Mouse (Mus musculus) liver (tissue): ENCODE data around the gene Col24a1.

Source experiments
- DNase-seq: peaks from one replicate; pipeline ENCODE4 v3.0.0-alpha.2; 2020; ENCODE audit warnings: mixed read lengths

Col24a1 gene

GRCm38 (mm10) chr3:145575340-145575739 lies 283.1 kb downstream of the Col24a1 start:
- no peak for DNase-seq

GRCm38 (mm10) chr3:145575743-145576481 lies 283.6 kb downstream of the Col24a1 start, which contains the start of gene Znhit6:
Znhit6 (plus strand) TSS chr3:145576205.
- peak; percentile 93 for DNase-seq

DNA sequence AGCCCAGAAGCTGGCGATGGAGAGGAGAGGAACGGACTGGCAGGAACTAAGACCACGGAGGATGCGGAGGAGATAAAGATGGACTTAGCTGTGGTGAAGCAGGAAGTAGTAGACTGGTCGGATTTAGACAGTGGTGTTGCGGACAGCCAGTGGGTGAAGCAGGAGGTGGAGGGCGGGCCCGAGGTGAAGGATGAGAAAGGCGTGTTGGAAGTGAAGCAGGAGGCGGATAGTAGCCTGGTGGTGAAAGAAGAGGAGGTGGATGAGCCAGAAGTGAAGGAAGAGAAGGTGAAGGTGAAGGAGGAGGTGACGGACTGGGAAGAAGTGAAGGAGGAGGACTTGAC lies 284.2 kb downstream of the Col24a1 start:
- DNase-seq, result peak; percentile 55

DNA sequence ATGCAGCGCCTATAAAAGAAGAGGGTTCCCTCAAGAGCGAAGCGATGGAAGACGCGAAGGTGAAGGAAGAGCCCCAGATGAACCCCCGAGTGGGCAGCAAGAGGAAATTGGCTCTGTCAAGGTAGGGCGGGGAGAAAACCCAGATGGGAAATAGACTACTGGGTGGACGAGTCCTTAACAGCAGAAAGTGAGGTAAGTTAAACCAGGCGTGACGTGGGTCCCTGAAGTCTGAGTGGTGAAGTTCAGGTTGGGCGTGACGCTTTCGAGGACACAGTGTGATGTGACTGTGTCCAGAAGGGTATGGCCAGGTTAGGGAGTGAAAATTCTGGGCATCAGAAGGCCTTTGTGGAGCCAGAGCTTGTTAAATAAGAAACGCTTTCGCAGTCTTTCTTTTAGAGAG lies 284.6 kb downstream of the Col24a1 start:
- DNase-seq, result no peak

- DNase-seq, result no peak
Measured at GRCm38 (mm10) chr3:145583043-145583442, 290.8 kb downstream of the Col24a1 start.

DNA sequence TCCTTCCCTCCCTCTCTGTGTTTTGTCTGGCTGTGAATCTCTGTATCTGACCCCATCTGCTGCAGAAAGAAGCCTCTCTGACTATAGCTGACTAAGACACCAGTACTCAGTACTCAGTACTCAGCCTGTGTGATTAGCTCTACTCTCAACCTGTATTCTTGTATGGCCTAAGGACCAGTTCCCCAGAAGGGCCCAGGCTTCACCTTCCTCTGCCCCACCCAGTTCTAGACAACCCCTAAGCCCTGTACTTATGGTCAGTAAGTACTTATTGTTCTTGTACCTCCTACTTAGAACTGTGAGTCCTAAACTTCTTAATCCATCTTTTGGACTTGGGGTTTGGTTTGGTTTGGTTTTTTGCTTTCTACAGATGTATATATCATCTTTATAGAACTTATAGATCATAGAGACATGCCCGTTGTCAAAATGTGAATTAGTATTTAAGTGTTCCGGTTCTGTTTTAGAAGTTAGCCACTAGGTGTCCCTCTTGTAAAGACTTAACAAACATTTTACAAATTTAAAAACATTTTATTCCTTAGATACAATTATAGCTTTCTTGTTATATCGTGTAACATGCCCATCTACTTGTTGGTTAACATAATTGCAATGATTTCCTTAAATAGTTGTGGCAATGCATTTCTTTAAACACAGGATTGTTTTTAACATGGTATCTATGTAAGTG lies 291.4 kb downstream of the Col24a1 start:
- DNase-seq, result no peak

DNA sequence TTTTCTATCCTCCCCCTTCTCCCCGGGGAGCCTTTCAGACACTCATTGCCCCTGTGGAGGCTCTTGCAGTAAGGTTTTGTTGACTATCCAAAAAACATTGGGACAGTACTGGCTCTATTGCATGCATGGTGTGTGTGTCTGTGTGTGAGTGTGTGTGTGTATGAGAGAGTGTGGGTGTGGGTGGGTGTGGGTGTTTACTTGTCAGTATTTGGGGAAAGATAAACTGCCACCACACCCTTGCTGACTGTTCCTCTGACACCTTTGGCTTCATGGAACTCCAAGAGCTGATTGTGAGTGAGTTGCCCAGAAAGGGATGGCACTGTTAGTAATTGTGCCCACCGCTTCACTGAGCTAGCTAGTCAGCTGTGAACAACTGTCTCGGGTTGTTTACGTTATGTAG lies 298.3 kb downstream of the Col24a1 start:
- peak; percentile 75 for DNase-seq

- no peak for DNase-seq
Measured at GRCm38 (mm10) chr3:145591841-145592542, 299.7 kb downstream of the Col24a1 start.

DNA sequence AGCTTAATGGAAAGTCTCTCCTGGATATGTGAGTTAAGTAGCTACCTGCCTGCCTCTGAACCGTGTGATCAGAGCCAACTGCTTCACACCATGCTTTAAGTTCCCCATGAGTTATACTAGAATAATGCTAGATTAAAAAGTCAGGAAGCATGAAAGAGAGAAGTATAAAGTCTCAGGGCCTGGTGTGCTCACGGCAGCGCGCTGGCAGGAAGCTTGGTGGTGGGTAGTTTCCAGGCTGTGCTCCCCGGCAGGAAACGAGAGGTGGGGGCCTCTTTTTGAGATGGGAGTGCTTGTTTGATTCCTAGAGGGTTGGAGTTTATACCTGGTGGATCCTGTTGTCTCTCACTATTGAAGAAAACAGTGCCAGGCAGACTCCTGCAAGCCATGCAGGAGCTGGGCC lies 303.1 kb downstream of the Col24a1 start:
- DNase-seq, result no peak

DNA sequence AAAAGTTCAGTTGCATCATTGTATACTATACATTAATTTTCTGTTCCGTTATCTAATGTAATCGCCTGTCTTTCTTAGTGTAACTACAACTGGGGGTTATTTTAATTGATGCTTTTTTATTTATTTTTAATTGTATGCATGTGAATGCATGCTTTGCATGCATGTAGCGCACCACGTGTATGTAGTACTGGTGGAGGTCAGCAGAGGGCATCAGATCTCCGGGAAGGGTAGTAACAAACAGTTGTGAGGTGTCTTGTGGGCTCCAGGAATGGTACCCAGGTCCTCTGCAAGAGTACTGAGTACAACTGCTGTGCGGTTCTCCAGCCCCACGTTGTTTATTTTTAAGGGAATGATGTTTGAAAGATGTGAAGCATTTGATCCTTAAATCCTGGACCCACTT lies 306.8 kb downstream of the Col24a1 start:
- no peak for DNase-seq

DNA sequence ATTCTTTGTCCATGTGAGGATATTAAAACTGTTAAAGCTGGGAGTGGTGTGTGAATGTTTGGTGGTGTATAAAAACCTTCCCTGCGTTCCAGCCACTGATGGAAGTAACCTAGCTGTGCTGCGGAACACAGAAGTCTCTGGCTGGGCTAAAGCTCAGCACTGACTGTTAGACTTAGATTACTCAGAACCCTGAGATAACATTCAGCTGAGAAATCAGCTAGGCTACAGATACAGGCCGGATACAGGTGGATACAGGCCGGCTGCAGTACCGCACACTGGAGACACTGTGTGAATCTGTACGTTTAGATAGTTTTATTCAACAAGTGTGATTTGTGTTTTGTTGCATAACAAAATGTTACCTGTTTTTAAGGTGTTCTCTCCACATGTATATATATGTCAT lies 308.5 kb downstream of the Col24a1 start:
- DNase-seq, result no peak

DNA sequence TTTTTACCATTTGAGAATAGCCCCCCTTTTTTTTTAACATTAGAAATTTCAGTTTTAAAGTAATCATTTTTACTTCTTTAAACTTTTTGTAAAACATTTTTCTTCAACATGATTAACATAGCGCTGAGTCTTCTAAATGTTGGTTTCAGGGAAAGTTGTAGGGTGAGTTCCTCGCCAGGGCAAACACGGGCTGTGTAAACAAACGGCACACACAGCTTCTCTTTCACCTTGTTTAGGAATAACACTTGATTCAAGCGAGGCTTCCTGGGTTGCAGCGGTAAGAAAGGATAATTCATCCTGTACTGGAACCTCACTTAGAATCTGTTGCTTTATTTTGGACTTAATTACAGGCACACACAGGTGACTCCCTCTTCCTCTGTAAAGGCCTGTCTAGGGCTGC lies 309.1 kb downstream of the Col24a1 start:
- no peak for DNase-seq
